Mouse (Mus musculus) liver (tissue): Measurements from ENCODE around the gene Gba.
"Not testable (repeated sequence)": the region's sequence is repeated elsewhere in the genome, so short reads cannot be mapped to it uniquely, and the experiment has no call there.

ENCODE experiments used
- DNase-seq: peaks from one replicate; pipeline ENCODE4 v3.0.0-alpha.2; 2020; ENCODE audit warnings: mixed read lengths

Gba gene

DNA sequence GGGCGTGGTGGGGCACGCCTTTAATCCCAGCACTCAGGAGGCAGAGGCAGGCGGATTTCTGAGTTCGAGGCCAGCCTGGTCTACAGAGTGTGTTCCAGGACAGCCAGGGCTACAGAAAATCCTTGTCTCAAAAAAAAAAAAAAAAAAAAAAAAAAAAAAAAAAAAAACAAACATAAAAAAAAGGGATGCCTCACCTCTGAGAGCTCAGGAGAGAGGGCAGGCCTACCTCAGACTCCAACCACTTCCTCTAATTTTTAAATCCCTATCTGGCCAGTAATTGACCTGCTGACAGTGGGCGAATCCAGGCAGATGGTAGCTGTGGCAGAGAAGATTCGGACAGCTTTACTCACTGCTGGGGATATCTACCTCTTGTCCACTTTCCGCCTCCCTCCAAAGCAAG is 13.7 kb downstream of the Gba start:
- DNase-seq = not testable (repeated sequence)

DNA sequence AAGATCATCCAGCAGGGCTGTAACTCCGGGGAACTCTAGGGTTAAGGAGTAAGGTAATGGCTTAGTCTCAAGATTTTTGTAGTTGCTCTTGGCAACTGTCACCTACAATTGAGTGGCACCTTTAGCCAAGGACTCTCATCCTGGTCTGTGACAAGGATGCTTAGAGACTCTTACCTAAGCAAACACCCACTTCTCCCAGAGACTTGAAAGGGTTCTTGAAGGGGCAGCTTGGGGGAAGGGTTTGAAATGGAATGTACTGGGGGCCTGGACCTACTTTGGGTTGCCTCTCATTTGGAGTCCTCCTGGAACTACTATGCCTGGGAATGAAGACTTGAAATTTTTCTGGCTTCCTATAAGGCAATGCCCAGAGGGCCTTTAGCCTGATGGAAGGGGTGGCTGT is 15.5 kb downstream of the Gba start:
- no peak for DNase-seq

DNA sequence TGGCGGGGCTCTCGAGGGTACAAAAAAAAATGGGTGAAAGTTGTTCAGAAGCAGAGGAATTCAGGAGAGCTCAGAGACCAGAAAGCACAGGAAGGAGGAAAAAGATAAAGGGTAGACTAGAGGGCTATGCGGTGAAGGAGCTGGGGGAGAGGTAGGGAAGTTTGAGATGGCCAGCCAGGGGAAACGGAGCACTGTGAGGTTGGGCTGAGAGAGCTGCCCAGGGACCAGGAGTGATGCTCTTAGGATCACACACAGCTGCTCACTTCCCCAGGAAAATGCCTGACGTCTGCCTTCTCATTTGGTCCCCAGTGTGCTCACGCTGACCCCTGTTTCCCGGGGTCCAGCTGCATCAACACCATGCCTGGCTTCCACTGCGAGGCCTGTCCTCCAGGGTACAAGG is 16.8 kb downstream of the Gba start:
- no peak for DNase-seq

DNA sequence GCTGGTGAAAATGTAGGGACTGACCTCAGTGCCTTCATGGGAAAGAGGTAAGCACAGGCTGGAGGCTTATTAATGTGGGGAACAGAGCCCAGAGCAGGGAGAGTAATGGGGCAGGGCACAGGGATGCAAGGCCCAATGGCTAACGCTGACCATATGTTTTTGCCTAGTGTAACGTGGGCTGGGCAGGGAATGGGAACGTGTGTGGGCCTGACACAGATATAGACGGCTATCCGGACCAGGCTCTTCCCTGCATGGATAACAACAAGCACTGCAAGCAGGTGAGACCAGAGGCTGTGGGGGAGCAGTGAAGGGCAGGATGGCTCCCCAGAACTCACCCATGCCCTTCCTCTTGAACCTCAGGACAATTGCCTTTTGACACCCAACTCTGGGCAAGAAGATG is 18.4 kb downstream of the Gba start:
- no peak for DNase-seq

GRCm38 (mm10) chr3:89224796-89225195 is 22.1 kb downstream of the Gba start:
- DNase-seq = no peak

DNA sequence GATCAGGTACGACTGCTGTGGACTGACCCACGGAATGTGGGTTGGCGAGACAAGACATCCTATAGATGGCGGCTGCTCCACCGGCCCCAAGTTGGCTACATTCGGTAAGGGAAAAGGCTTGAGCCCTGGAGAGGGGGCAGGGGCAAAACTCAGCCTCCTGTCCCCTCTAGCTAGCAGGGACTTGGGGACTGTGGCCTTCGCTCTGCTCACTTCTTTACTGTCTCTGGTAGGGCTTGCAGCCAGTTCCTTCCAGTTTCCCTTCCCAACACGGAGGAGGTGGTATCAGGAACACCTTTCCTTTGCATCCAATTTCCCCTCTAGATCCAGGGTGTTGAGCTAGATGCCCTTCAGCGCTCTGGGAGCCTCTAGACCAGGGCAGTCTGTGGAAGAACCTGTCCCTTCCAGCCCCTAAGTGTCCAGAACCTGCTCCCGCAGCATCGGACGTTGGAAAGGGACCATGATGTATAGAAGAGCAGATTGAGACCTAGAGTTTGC is 22.6 kb downstream of the Gba start:
- DNase-seq = no peak

GRCm38 (mm10) chr3:89225918-89226317 is 23.2 kb downstream of the Gba start:
- no peak for DNase-seq

GRCm38 (mm10) chr3:89226361-89226760 is 23.6 kb downstream of the Gba start:
- DNase-seq = no peak

GRCm38 (mm10) chr3:89226900-89227299 is 24.2 kb downstream of the Gba start, which contains the start of gene Mtx1:
Gene Mtx1 (minus strand): TSS chr3:89227088.
- DNase-seq = no peak

GRCm38 (mm10) chr3:89227307-89228179 is 24.8 kb downstream of the Gba start:
- DNase-seq = peak; percentile 70

- DNase-seq = peak; percentile 87
Measured at GRCm38 (mm10) chr3:89228180-89228549, 25.4 kb downstream of the Gba start.

DNA sequence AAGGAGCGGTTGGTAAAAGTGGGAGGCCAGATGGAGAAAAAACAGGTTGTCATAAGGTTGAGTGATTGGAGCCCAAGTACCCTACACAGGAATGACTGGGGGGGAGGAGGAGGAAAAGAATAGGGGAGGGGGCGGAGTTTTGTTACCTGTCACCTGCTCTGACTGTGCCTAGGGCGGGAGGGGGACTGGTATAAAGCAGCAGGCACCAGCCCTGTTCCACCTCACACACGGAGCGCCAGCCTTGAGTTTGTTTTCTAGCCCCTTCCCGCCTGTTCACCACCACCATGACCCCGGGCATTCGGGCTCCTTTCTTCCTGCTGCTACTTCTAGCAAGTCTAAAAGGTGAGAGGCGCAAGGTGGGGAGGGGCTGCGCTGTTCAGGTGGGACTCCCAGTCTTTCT is 26.1 kb downstream of the Gba start, which contains the start of gene Muc1:
TSS of gene Muc1 (plus strand) at position 222 of the 400 bp plus-strand sequence.
- DNase-seq = no peak

DNA sequence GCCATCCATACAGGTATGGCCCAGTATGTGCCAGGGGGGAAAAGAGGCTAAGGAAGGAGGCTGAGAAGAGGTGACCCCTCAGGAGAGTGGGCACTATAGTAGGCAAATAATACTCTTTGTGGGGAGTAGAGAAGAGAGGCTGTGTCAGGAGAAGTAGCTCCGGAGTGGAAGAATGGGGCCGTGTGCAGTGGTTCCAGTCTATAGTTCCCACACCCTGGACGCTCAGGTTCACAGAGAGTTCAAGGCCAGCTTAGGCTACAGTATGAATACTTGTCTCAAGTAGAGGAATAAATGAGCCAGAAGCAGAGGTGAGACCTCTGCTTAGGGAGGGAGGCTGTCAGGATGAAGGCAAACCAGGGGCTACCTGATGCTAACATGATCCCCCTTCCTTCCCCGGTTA is 26.5 kb downstream of the Gba start:
- DNase-seq = no peak

GRCm38 (mm10) chr3:89230561-89230960 is 27.8 kb downstream of the Gba start:
- DNase-seq = no peak

DNA sequence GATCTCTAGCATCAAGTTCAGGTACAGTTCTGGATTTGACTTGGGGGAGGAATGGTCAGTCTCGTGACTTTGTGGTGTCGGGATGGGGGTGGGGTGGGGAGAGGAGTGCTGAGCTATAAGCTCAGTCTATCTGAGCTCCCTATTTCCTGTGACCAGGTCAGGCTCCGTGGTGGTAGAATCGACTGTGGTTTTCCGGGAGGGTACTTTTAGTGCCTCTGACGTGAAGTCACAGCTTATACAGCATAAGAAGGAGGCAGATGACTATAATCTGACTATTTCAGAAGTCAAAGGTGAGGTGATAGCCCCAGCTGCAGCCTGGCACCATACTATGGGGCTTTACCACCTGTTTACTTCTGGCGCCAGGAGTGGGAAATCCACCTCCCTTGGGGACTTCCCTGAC is 28.6 kb downstream of the Gba start:
- no peak for DNase-seq

- no peak for DNase-seq
Measured at GRCm38 (mm10) chr3:89231772-89232275, 29.1 kb downstream of the Gba start.

DNA sequence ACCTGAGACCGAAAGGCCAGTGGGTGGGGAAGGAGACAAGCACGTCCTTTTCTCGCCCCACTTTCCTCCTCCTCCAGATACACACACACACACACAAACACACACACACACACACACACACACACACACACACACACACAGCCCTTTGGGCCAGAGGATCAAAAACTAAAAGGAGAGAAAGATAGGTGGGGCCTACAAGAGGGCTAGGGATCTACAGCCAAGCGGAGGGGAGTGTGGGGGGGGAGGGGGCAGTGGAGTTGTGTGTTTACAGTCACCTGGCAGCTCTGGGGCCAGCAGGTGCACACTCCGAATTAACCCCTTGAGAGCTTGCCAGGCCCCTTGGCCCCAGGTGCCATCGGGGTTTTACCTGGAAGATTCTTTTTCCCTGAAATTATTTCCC is 29.9 kb downstream of the Gba start:
- DNase-seq = no peak

DNA sequence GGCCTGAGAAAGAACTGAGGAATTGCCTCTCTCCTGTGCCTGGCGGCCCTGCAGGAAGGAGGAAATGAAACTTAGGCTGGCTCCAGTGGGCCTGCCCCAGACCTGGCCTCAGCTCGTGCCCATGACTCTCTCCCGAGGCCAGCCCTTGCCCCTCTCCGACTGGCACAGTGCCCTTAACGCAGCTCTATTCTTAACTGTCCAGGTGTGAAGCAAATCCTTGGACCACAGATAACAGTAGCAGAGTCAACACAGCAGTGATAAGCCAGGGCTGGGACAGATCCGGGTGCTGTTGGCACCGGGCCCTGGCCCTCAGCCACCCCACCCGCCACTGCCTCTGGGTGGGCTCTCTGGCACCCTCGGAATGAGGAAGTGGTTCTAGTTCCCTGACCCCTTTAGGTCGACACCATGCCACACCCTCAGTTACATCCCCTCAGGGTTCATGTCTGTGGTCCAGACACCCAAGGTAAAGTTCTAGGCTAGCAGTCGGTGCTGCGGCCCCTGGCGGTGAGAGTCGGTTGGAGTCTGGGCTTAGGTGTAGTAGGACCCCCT is 30.9 kb downstream of the Gba start:
- no peak for DNase-seq

- DNase-seq = no peak
Measured at GRCm38 (mm10) chr3:89236516-89236915, 33.8 kb downstream of the Gba start.

GRCm38 (mm10) chr3:89237682-89238081 is 35.0 kb downstream of the Gba start:
- no peak for DNase-seq

DNA sequence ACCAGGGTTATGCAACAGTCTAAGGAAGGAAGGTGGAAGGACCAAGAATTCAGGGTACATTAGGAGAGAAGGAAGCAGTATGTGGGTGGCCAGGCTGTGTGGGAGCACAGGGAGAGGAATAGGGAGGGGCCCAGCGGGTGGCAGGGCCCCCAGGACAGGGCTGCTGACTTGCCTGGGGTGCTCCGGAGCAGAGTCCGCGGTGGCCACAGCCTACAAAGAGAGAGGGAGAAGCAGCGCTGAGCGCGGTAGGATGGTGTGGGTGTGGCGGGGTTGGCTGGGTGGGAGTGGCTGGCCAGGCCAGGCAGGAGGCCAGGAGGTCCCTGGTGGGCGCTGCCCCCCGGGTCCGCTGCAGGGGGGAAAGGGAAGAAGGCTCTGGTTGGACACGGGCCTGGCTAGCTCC is 35.8 kb downstream of the Gba start:
- no peak for DNase-seq

DNA sequence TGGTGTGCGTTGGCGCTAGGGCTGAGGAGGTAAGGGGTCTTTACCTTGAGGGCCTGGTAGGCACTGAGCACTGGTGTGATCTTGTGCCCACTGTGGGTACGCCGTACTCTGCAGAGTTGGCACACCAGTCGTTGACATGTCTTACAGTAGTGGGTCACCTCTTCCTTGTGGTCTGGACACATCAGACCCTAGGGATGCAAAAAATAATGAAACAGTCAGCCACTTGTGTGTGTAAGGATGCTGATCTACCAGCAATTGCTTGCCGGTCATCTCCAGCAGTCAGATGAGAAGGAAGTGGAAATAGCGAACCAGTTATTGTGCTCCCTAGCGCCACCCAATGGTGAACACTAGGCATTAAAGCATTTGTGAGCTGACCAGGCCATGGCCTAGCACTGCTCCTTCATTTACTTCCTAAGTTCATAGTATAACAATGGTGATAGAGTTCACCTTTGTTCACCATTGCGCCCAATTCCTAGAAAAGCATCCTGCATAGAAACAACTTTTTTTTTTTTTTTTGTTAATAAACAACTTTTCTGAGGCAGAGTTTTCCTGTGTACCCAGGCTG is 39.7 kb downstream of the Gba start:
- DNase-seq = peak; percentile 59

GRCm38 (mm10) chr3:89243609-89244008 is 40.9 kb downstream of the Gba start:
- DNase-seq = peak; percentile 57
